Mouse (Mus musculus) embryonic fibroblast, embryonic 13.5 days (primary cell): ENCODE results near the gene Dxo.

Experiments used
- CTCF ChIP-seq: IDR thresholded peaks from 2 replicates; pipeline ENCODE4 v1.5.1; 2011; ENCODE audit warnings: mild to moderate bottlenecking, control low read depth, low read length, moderate library complexity, borderline replicate concordance; ENCODE audit not compliant: insufficient read depth
- POLR2A ChIP-seq: IDR thresholded peaks from 2 replicates; pipeline ENCODE4 v1.6.1; 2011; ENCODE audit warnings: low read depth, mild to moderate bottlenecking, control low read depth, low read length, moderate library complexity

DNA sequence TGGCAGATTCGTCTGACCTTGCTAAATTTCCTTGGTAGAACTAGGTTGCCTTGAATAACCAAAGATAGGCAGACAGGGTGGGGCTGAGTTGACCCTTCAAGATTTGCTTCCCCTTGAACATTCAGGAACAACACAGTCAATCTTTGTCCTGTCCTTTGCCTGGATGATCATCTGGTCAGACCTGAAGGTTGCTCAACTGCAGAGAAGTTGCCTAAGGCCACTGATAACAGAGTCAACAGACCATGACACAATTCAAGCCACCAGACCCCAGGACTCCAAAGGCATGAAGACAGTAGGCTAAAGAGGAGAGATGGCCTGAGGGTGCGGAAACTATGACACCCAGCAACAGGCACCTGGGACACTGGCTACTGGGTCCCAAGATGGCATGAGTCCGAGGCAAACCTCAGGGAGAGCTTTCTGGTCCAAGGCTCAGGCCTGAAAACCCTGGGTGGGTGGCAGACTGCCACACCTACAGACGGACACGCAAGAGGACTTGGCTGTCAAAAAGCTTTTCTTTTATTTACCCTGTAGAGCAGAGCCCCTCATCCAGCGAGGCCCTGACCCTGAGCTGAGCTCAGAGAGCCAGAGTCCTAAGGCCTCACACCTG is 28.1 kb upstream of the Dxo start:
- no peak for TF ChIP-seq POLR2A
- TF ChIP-seq CTCF: no peak
